Mouse (Mus musculus) hindbrain, embryonic 11.5 days (tissue): ENCODE results near the gene Utp20. TPM values are rescaled to one million over a fixed set of nuclear protein-coding genes. Genes with fewer than 3 reads are reported as not detected.

Experiments used
- polyA plus RNA-seq: library from polyadenylated mRNA; unstranded; fragments of >200 nt; fragmentation: Nextera tagmentation; extraction: Ambion mirVana; gene quantifications from 2 replicates; pipeline ENCODE4 v1.2.1, GENCODE M21; 2014

Utp20 gene
- polyA plus RNA-seq, 1 experiment from 2014 or later: 21.4 TPM

Other genes starting within 250 kb of the Utp20 start
- gene Mybpc1, start 221.7 kb downstream of the Utp20 start, polyA plus RNA-seq: 8.6 and 9.5 TPM in 2 replicates
- not detected in 2 replicates for gene Spic, start 141.8 kb downstream of the Utp20 start, polyA plus RNA-seq
- 161 and 167 TPM in 2 replicates for gene Arl1, start 95.9 kb downstream of the Utp20 start, polyA plus RNA-seq
- gene Slc5a8, start 59.2 kb upstream of the Utp20 start, polyA plus RNA-seq: 0.07 TPM in 1 of 2 replicates, not detected in the other